ENCODE assay signal across 8 mouse cellular contexts in the genomic region with DNA sequence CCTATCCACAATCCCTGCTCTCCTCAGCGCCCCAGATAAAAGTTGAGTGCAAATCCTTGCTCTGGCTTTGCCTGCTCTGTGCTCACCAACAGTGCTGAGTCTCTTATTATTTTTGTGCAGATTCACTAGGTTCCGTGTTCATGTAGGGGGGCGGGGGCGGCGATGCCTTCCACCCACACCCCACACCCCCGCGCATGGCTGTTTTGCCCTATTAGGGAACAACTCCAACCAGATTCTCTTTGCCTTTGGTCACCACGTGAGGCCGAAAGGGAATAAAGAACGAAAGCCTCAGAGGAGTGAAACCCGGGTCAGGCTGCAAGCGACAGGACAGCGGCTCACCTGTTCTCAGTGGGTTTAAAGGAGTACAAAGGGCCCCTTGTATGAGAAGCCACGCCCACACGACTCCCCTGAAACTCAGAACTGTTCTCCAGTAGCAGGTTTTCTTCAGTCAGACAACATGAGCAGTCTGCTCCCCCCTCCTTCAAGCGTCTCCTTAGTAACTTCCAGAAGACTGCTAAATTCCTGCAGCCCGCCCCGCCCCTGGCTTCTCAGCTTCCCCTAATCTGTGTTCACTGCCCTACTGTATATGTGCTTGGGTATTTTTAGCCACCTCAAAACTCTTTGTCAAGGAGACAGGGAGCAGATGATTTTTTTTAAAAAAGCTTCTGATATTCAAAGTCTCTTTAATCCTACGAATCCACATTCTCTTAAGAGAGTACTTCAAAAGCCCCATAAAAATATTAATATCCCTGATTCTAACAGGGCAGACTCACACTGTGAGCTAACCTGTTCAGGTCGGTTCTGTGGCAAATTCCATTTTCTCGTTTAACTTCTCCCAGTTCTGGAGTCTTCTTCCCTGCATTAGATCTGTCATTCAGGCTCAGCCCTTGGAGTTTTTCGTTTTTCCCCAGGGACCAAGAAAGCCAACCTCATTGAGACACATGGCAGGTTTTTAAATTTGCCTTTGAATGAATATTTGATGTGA.
DNase-seq lines count a peak whose midpoint lies in the region; ATAC-seq and TF ChIP-seq lines count a peak whose summit lies in the region.

No protein-coding gene starts in this region.

- no peak for TF ChIP-seq POLR2A in bone marrow macrophage, adult 2 months (IDR thresholded peaks at IDR 0.05; ENCODE audit: borderline replicate concordance, low read depth, low read length)
- no peak for TF ChIP-seq POLR2A in testis, adult 2 months (IDR thresholded peaks at IDR 0.05; ENCODE audit: control insufficient read depth, low read depth, low read length)

- DNase-seq in 3T3-L1 (ENCODE audit: low read depth, low spot score): peak; percentile 57
- DNase-seq in gastrocnemius, adult 18-20 months (ENCODE audit: low spot score): peak; percentile 23
- DNase-seq in midbrain, embryonic 14.5 days: peak; percentile 72
- DNase-seq in cerebellum, adult 8-10 months: no peak

- 10% methylated on average over 22 of the region's 22 CpGs for WGBS in hindbrain, embryonic 16.5 days
- 6% methylated on average over 22 of the region's 22 CpGs for WGBS in limb, embryonic 13.5 days
- WGBS in midbrain, embryonic 14.5 days: 10% methylated on average over 22 of the region's 22 CpGs

- ATAC-seq in hindbrain, embryonic 16.5 days: peak; percentile 82
- ATAC-seq in limb, embryonic 13.5 days (ENCODE audit: low FRiP score, low read depth): peak; percentile 95
- ATAC-seq in midbrain, embryonic 14.5 days (ENCODE audit: low FRiP score, low TSS enrichment): peak; percentile 27; the same call in 1 of the 2 replicates

- H3K4me3 ChIP-seq in bone marrow macrophage, adult 2 months (ENCODE audit: insufficient read depth, low read length): peak overlapping the region; percentile 50
- H3K4me3 ChIP-seq in hindbrain, embryonic 16.5 days (ENCODE audit: low read length): peak overlapping the region; percentile 16
- peak overlapping the region; percentile 37 for H3K4me3 ChIP-seq in limb, embryonic 13.5 days
- H3K4me3 ChIP-seq in midbrain, embryonic 14.5 days (replicated peaks; ENCODE audit: low read depth, low read length): peak overlapping the region; percentile 15; the same call in 1 of the 2 replicates
- H3K4me3 ChIP-seq in testis, adult 2 months (ENCODE audit: control insufficient read depth, low read depth, low read length): peak overlapping the region; percentile 16

- peak overlapping the region; percentile 49 for H3K4me2 ChIP-seq in hindbrain, embryonic 16.5 days (ENCODE audit: low read length)
- H3K4me2 ChIP-seq in limb, embryonic 13.5 days (replicated peaks): peak overlapping the region; percentile 66
- peak overlapping the region; percentile 53 for H3K4me2 ChIP-seq in midbrain, embryonic 14.5 days (ENCODE audit: low read length)

- H3K27me3 ChIP-seq in hindbrain, embryonic 16.5 days (replicated peaks; ENCODE audit: control insufficient read depth, insufficient read depth, low read length): no peaks in the 10 kb centered on the region
- no peaks in the 10 kb centered on the region for H3K27me3 ChIP-seq in limb, embryonic 13.5 days
- H3K27me3 ChIP-seq in midbrain, embryonic 14.5 days (ENCODE audit: control insufficient read depth, insufficient read depth, low read length): no peaks in the 10 kb centered on the region
- no peaks in the 10 kb centered on the region for H3K27me3 ChIP-seq in testis, adult 2 months (ENCODE audit: control insufficient read depth, insufficient read depth, low read length)

- peak overlapping the region; percentile 97 for H3K27ac ChIP-seq in bone marrow macrophage, adult 2 months (ENCODE audit: insufficient read depth, low read depth, low read length)
- peak overlapping the region; percentile 3; the same call in 1 of the 2 replicates for H3K27ac ChIP-seq in hindbrain, embryonic 16.5 days (ENCODE audit: low read depth, low read length)
- H3K27ac ChIP-seq in limb, embryonic 13.5 days: peak overlapping the region; percentile 94
- no peak overlapping the region; the same call in 1 of the 2 replicates for H3K27ac ChIP-seq in midbrain, embryonic 14.5 days (replicated peaks; ENCODE audit: low read depth, low read length)
- H3K27ac ChIP-seq in testis, adult 2 months (ENCODE audit: control insufficient read depth, insufficient read depth, low read depth, low read length): peak overlapping the region; percentile 46; the same call in 1 of the 2 replicates

- H3K9ac ChIP-seq in hindbrain, embryonic 16.5 days (ENCODE audit: low read depth, low read length): peak overlapping the region; percentile 14
- peak overlapping the region; percentile 55 for H3K9ac ChIP-seq in limb, embryonic 13.5 days
- H3K9ac ChIP-seq in midbrain, embryonic 14.5 days (replicated peaks; ENCODE audit: low read length): peak overlapping the region; percentile 17; the same call in 1 of the 2 replicates

- H3K4me1 ChIP-seq in bone marrow macrophage, adult 2 months (ENCODE audit: control insufficient read depth, insufficient read depth, low read length): peaks cover 39% of the 10 kb centered on the region
- H3K4me1 ChIP-seq in hindbrain, embryonic 16.5 days (ENCODE audit: control insufficient read depth, insufficient read depth, low read depth, low read length): peaks cover 7% of the 10 kb centered on the region
- peaks cover 25% of the 10 kb centered on the region for H3K4me1 ChIP-seq in limb, embryonic 13.5 days
- peaks cover 4% of the 10 kb centered on the region; the same call in 1 of the 2 replicates for H3K4me1 ChIP-seq in midbrain, embryonic 14.5 days (ENCODE audit: control insufficient read depth, insufficient read depth, low read length)
- peaks cover 8% of the 10 kb centered on the region for H3K4me1 ChIP-seq in testis, adult 2 months (ENCODE audit: control insufficient read depth, insufficient read depth, low read length)

- no peak for TF ChIP-seq CTCF in bone marrow macrophage, adult 2 months (IDR thresholded peaks at IDR 0.05; ENCODE audit: low read depth, low read length)
- TF ChIP-seq CTCF in testis, adult 2 months (IDR thresholded peaks at IDR 0.05; ENCODE audit: control insufficient read depth, insufficient read depth, insufficient replicate concordance, low read depth, low read length): no peak

- H3K36me3 ChIP-seq in hindbrain, embryonic 16.5 days (ENCODE audit: control insufficient read depth, insufficient read depth, low read length): no peaks in the 10 kb centered on the region
- no peaks in the 10 kb centered on the region for H3K36me3 ChIP-seq in limb, embryonic 13.5 days
- H3K36me3 ChIP-seq in midbrain, embryonic 14.5 days (ENCODE audit: control insufficient read depth, insufficient read depth, low read length): no peaks in the 10 kb centered on the region
- H3K36me3 ChIP-seq in testis, adult 2 months (ENCODE audit: control insufficient read depth, insufficient read depth, low read length): no peaks in the 10 kb centered on the region

- H3K9me3 ChIP-seq in hindbrain, embryonic 16.5 days (ENCODE audit: control insufficient read depth, low read length): peaks cover 4% of the 10 kb centered on the region; the same call in 1 of the 2 replicates
- 0 out of 2 replicates have a peak, but pooled peaks cover 4% of the 10 kb centered on the region for H3K9me3 ChIP-seq in limb, embryonic 13.5 days
- no peaks in the 10 kb centered on the region for H3K9me3 ChIP-seq in midbrain, embryonic 14.5 days (ENCODE audit: control insufficient read depth, low read length)

Comparison
In these comparisons a context has a peak if more than half of its experiments do, and no peak if none do; other contexts are left out.
1. ATAC-seq: peak in every context shown above with its lines; median percentile 95 in limb, embryonic 13.5 days; 82 in hindbrain, embryonic 16.5 days; 27 in midbrain, embryonic 14.5 days.